Mouse (Mus musculus): ENCODE measurements around the gene Mtch2.

The Mtch2 gene

GRCm38 (mm10) chr2:90906721-90907120 lies 59.8 kb downstream of the Mtch2 start:
- DNase-seq (ENCODE audit: low spot score): no peak

GRCm38 (mm10) chr2:90910861-90911260 lies 63.9 kb downstream of the Mtch2 start:
- DNase-seq (ENCODE audit: low spot score): no peak

- DNase-seq (ENCODE audit: low spot score): peak; percentile 47
These were observed 64.7 kb downstream of the Mtch2 start for GRCm38 (mm10) chr2:90911668-90912067.

GRCm38 (mm10) chr2:90913671-90914070 lies 66.7 kb downstream of the Mtch2 start:
- DNase-seq (ENCODE audit: low spot score): peak; percentile 79

GRCm38 (mm10) chr2:90915516-90915915 lies 68.6 kb downstream of the Mtch2 start:
- no peak for DNase-seq (ENCODE audit: low spot score)

All from adipocyte (in vitro differentiated cells).